Mouse (Mus musculus): Measurements from ENCODE around the gene Fcrls.

DNA sequence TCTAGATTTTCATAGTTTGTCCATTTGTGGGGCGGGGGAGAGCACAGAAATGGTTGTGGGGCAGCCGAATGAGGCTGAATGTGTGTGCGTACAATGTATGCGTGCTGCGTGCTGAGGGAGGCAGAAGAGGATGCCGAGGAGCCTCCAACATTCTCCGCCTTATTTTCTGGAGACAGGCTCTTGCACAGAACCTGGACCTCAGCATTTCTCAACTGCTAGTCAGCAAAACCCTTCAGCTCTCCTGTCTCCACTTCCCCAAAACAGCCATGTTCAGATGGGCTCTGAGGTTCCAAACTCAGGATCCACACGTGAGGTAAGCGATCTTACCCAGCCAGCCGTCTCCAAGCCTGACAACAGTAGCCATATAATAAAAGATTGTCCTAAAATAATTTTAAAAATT, 8.3 kb downstream of the Fcrls start:
- TF ChIP-seq CTCF (IDR thresholded peaks at IDR 0.05; ENCODE audit: borderline replicate concordance, control insufficient read depth, extremely low read depth, insufficient read depth, low read length, poor library complexity): no peak
- TF ChIP-seq POLR2A (IDR thresholded peaks at IDR 0.05; ENCODE audit: control insufficient read depth, extremely low read depth, insufficient read depth, low read length, poor library complexity): no peak

All from thymus, adult 2 months (tissue).